Mouse (Mus musculus) CH12.LX (cell line): ENCODE results near the gene Nlrc5. TPM values are rescaled to one million over a fixed set of nuclear protein-coding genes. Genes with fewer than 3 reads are reported as not detected.
A peak's percentile ranks its signal among the peaks of the same experiment; 100 is the strongest.
"Not testable (repeated sequence)": the region's sequence is repeated elsewhere in the genome, so short reads cannot be mapped to it uniquely, and the experiment has no call there.

Source experiments
- DNase-seq: peaks from one replicate; pipeline ENCODE4 v3.0.0-alpha.2; 2013; ENCODE audit errors: extremely low read depth
- H3K27ac ChIP-seq: 2 replicates; pipeline ENCODE4 v1.5.1; 2012; ENCODE audit warnings: low read depth, mild to moderate bottlenecking, control low read depth, moderate library complexity; ENCODE audit not compliant: insufficient read depth
- H3K27me3 ChIP-seq: replicated peaks from 2 replicates; pipeline ENCODE3; 2012; ENCODE audit warnings: inconsistent platforms
- H3K36me3 ChIP-seq, 2 experiments: replicated peaks in 1 of 2; 2 replicates each; pipeline versions ENCODE3 to v1.6.1; 2012; ENCODE audit warnings: inconsistent platforms in 1 of 2, low read length in 1 of 2, mild to moderate bottlenecking in 1 of 2, mixed read lengths in 1 of 2, moderate library complexity in 1 of 2; ENCODE audit not compliant: control insufficient read depth in 1 of 2, insufficient read depth in 1 of 2
- H3K4me1 ChIP-seq, 2 experiments: 2 replicates each; pipeline ENCODE4 v1.6.1; 2012; ENCODE audit warnings: inconsistent platforms in 1 of 2, moderate library complexity in 1 of 2; ENCODE audit not compliant: insufficient read depth in 2 of 2, control insufficient read depth in 1 of 2
- H3K4me2 ChIP-seq: 2 replicates; pipeline ENCODE4 v1.6.1; 2012; ENCODE audit warnings: low read depth, mild to moderate bottlenecking, control low read depth; ENCODE audit not compliant: poor library complexity, insufficient read depth, severe bottlenecking
- H3K4me3 ChIP-seq, 3 experiments: fragments of 150-350 bp in 1 of 3; sonication (generic) in 1 of 3; replicated peaks in 1 of 3; 2 replicates each; pipeline versions ENCODE3 to v1.5.1; 2011 to 2012; ENCODE audit warnings: low read depth in 2 of 3, low read length in 2 of 3, mild to moderate bottlenecking in 2 of 3, moderate library complexity in 2 of 3, control low read depth in 1 of 3, improper control_type of control experiment in 1 of 3, inconsistent platforms in 1 of 3, mixed read lengths in 1 of 3; ENCODE audit not compliant: poor library complexity in 1 of 3
- H3K79me2 ChIP-seq: replicated peaks from 2 replicates; pipeline ENCODE4 v1.6.1; 2012; ENCODE audit warnings: mild to moderate bottlenecking, moderate library complexity; ENCODE audit not compliant: control insufficient read depth, poor library complexity, insufficient read depth, severe bottlenecking; ENCODE audit errors: extremely low read depth
- H3K9ac ChIP-seq: 2 replicates; pipeline ENCODE4 v1.6.1; 2012; ENCODE audit warnings: low read depth, mild to moderate bottlenecking, control low read depth, moderate library complexity; ENCODE audit not compliant: insufficient read depth
- H3K9me3 ChIP-seq: replicated peaks from 2 replicates; pipeline ENCODE3; 2012; ENCODE audit warnings: low read length, inconsistent platforms, mixed read lengths
- BHLHE40 ChIP-seq: IDR thresholded peaks from 2 replicates; pipeline ENCODE4 v1.6.1; 2011; ENCODE audit warnings: mild to moderate bottlenecking, low read depth, low read length, improper control_type of control experiment
- CHD1 ChIP-seq: IDR thresholded peaks from 2 replicates; pipeline ENCODE4 v1.6.1; 2012; ENCODE audit warnings: low read depth, low read length, improper control_type of control experiment, inconsistent platforms
- CTCF ChIP-seq, 2 experiments: IDR thresholded peaks in 1 of 2; conservative IDR thresholded peaks in 1 of 2; 2 replicates each; pipeline ENCODE4 v1.5.1; 2011 to 2012; ENCODE audit warnings: low read depth in 2 of 2, low read length in 2 of 2, improper control_type of control experiment in 1 of 2, inconsistent platforms in 1 of 2, mild to moderate bottlenecking in 1 of 2, moderate library complexity in 1 of 2
- E2F4 ChIP-seq: IDR thresholded peaks from 2 replicates; pipeline ENCODE4 v1.6.1; 2011; ENCODE audit warnings: low read depth, low read length, improper control_type of control experiment; ENCODE audit not compliant: insufficient replicate concordance
- ELF1 ChIP-seq: IDR thresholded peaks from 2 replicates; pipeline ENCODE4 v1.6.1; 2014; ENCODE audit warnings: low read depth, mild to moderate bottlenecking, inconsistent platforms, low read length, improper control_type of control experiment
- EP300 ChIP-seq: IDR thresholded peaks from 2 replicates; pipeline ENCODE4 v1.6.1; 2011; ENCODE audit warnings: low read length, improper control_type of control experiment
- GABPA ChIP-seq: IDR thresholded peaks from 2 replicates; pipeline ENCODE4 v1.6.1; 2012; ENCODE audit warnings: low read depth, low read length, improper control_type of control experiment, inconsistent platforms; ENCODE audit not compliant: insufficient replicate concordance
- JUND ChIP-seq: conservative IDR thresholded peaks from 2 replicates; pipeline ENCODE4 v1.6.1; 2011; ENCODE audit warnings: low read depth, low read length, improper control_type of control experiment
- KAT2A ChIP-seq: IDR thresholded peaks from 2 replicates; pipeline ENCODE4 v1.6.1; 2012; ENCODE audit warnings: low read length, improper control_type of control experiment, inconsistent platforms; ENCODE audit not compliant: insufficient replicate concordance
- MAZ ChIP-seq: IDR thresholded peaks from 2 replicates; pipeline ENCODE4 v1.6.1; 2012; ENCODE audit warnings: low read depth, mild to moderate bottlenecking, inconsistent platforms, low read length, improper control_type of control experiment, moderate library complexity
- MEF2A ChIP-seq: IDR thresholded peaks from 2 replicates; pipeline ENCODE4 v1.6.1; 2014; ENCODE audit warnings: low read depth, mild to moderate bottlenecking, inconsistent platforms, low read length, improper control_type of control experiment, borderline replicate concordance
- MYC ChIP-seq: IDR thresholded peaks from 2 replicates; pipeline ENCODE4 v1.6.1; 2011; ENCODE audit warnings: low read depth, mild to moderate bottlenecking, improper control_type of control experiment, low read length
- NELFE ChIP-seq: IDR thresholded peaks from 2 replicates; pipeline ENCODE4 v1.6.1; 2011; ENCODE audit warnings: low read depth, low read length, improper control_type of control experiment
- NRF1 ChIP-seq: IDR thresholded peaks from 2 replicates; pipeline ENCODE4 v1.6.1; 2014; ENCODE audit warnings: low read depth, mild to moderate bottlenecking, inconsistent platforms, low read length, improper control_type of control experiment, moderate library complexity
- POLR2A ChIP-seq: IDR thresholded peaks from 2 replicates; pipeline ENCODE4 v1.6.1; 2011; ENCODE audit warnings: low read depth, mild to moderate bottlenecking, improper control_type of control experiment, low read length
- POLR2AphosphoS2 ChIP-seq: IDR thresholded peaks from 2 replicates; pipeline ENCODE4 v1.6.1; 2011; ENCODE audit warnings: low read depth, low read length, improper control_type of control experiment
- RAD21 ChIP-seq: IDR thresholded peaks from 2 replicates; pipeline ENCODE4 v1.6.1; 2011; ENCODE audit warnings: low read depth, mild to moderate bottlenecking, low read length, improper control_type of control experiment, moderate library complexity
- SIN3A ChIP-seq: IDR thresholded peaks from 2 replicates; pipeline ENCODE4 v1.6.1; 2012; ENCODE audit warnings: low read length, improper control_type of control experiment, inconsistent platforms
- SMC3 ChIP-seq: IDR thresholded peaks from 2 replicates; pipeline ENCODE4 v1.6.1; 2011; ENCODE audit warnings: low read depth, low read length, improper control_type of control experiment
- TCF12 ChIP-seq: IDR thresholded peaks from 2 replicates; pipeline ENCODE4 v1.6.1; 2014; ENCODE audit warnings: low read depth, mild to moderate bottlenecking, inconsistent platforms, low read length, improper control_type of control experiment
- UBTF ChIP-seq: IDR thresholded peaks from 2 replicates; pipeline ENCODE4 v1.6.1; 2012; ENCODE audit warnings: low read depth, mild to moderate bottlenecking, inconsistent platforms, low read length, improper control_type of control experiment, moderate library complexity
- USF1 ChIP-seq: IDR thresholded peaks from 2 replicates; pipeline ENCODE4 v1.6.1; 2014; ENCODE audit warnings: low read depth, mild to moderate bottlenecking, inconsistent platforms, low read length, improper control_type of control experiment
- dilution Hi-C: fragments of 300-500 bp; cut with MboI; formaldehyde crosslinking; loops from 2 replicates; pipeline ENCODE4 v1.14.3; 2020; ENCODE audit warnings: low sequenced_read_pairs; ENCODE audit not compliant: extremely low pct_unique_long_range_greater_than_20kb, extremely low pct_ligation_motif_present
- in situ Hi-C: fragments of 300-500 bp; cut with MboI; formaldehyde crosslinking; loops from 3 replicates; pipeline ENCODE4 v1.14.3; 2019; ENCODE audit warnings: low sequenced_read_pairs, low pct_ligation_motif_present, low pct_unique_long_range_greater_than_20kb, mixed read lengths
- polyA plus RNA-seq: library from polyadenylated mRNA; unstranded; fragments of >175 nt; gene quantifications from 2 replicates; pipeline ENCODE4 v1.2.1, GENCODE M21; 2012; ENCODE audit warnings: low read depth; ENCODE audit not compliant: insufficient read length
- total RNA-seq, 2 experiments: library from RNA; depleted of rRNA; stranded (reverse); fragments of 300-350 nt in 1 of 2; fragments of >200 nt in 1 of 2; gene quantifications; 2 replicates each; pipeline ENCODE4 v1.2.3; 2012 to 2014

Nlrc5 gene
- total and polyA plus RNA-seq, 3 experiments: 58.6 to 72.5 (median 60.2) TPM

GRCm38 (mm10) chr8:94399957-94400356 lies 34.2 kb upstream of the Nlrc5 start:
- dilution Hi-C loops, H3K27ac ChIP-seq, H3K4me3 ChIP-seq, H3K4me2 ChIP-seq, DNase-seq, H3K9me3 ChIP-seq, H3K9ac ChIP-seq, H3K79me2 ChIP-seq, H3K27me3 ChIP-seq: not testable (repeated sequence)
- in situ Hi-C loops: loop anchor here (5.0 kb wide), 1 partner anchor 63 kb away; no protein-coding TSS in a partner anchor
- TF ChIP-seq RAD21 (peak; percentile 38), CTCF (conservative IDR thresholded peaks at IDR 0.05 in 1 of 2, IDR thresholded peaks at IDR 0.05 in 1 of 2; ENCODE audit: low read depth in 2 of 2, low read length in 2 of 2) (peak in 1 of 2 experiments; percentile 57; a peak in 2 of 4 replicates), SMC3 (peak; percentile 60)
- Histone ChIP-seq H3K4me1 (peaks cover 0 to 19% of the 10 kb centered on the region in 2 experiments; a peak in 1 of 4 replicates), H3K36me3 (peaks cover 49 to 80% of the 10 kb centered on the region in 2 experiments)

- Histone ChIP-seq H3K9me3 (no peaks in the 10 kb centered on the region), H3K36me3 (peaks cover 0 to 5% of the 10 kb centered on the region in 2 experiments), H3K4me1 (peaks cover 3 to 5% of the 10 kb centered on the region in 2 experiments; a peak in 2 of 4 replicates), H3K79me2 (no peaks in the 10 kb centered on the region), H3K4me3 (no peak overlapping the region), H3K27me3 (no peaks in the 10 kb centered on the region), H3K4me2 (no peak overlapping the region), H3K27ac (no peak overlapping the region), H3K9ac (no peak overlapping the region)
- TF ChIP-seq ELF1: no peak
- no peak for TF ChIP-seq MYC
- no peak for TF ChIP-seq TCF12
- TF ChIP-seq EP300: no peak
- TF ChIP-seq KAT2A: no peak
- no peak for TF ChIP-seq SMC3
- no peak for DNase-seq
- dilution Hi-C loops: no loop called here
- in situ Hi-C loops: no loop called here
These were observed 25.6 kb upstream of the Nlrc5 start for GRCm38 (mm10) chr8:94408443-94409080.

DNA sequence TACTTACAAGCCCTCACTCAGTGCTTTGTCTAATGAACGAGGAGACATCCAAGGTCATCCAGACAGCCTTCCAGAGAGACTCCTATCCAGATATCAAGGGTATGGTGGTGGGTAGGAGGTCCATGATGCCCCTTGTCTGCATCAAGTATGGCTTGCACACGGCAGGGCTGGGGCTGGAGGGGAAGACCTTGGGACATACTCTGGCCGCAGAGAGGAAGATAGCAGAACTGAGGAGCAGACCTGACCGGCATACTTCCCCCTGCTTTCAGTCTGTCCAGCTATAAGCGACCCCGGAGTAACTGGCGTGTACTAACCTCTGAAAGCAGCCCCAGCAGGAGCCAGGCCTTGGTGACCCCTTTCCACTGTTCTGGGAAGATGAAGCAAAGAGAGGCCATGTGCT lies 24.6 kb upstream of the Nlrc5 start:
- H3K79me2 ChIP-seq: no peaks in the 10 kb centered on the region
- no peak for DNase-seq
- H3K9me3 ChIP-seq: no peaks in the 10 kb centered on the region
- in situ Hi-C loops (no loop called here), dilution Hi-C loops (no loop called here)
- H3K36me3 ChIP-seq: peaks cover 0 to 1% of the 10 kb centered on the region in 2 experiments
- no peak for TF ChIP-seq SMC3
- TF ChIP-seq JUND: no peak
- TF ChIP-seq KAT2A: no peak
- no peak for TF ChIP-seq POLR2A
- TF ChIP-seq MAZ: no peak
- no peak for TF ChIP-seq E2F4
- TF ChIP-seq NELFE: no peak
- no peak for TF ChIP-seq EP300
- no peak for TF ChIP-seq SIN3A
- TF ChIP-seq GABPA: no peak
- no peak for TF ChIP-seq USF1
- TF ChIP-seq TCF12: no peak
- TF ChIP-seq MEF2A: no peak
- TF ChIP-seq UBTF: no peak
- no peak for TF ChIP-seq NRF1
- no peak for TF ChIP-seq BHLHE40
- TF ChIP-seq CHD1: no peak
- TF ChIP-seq POLR2AphosphoS2: no peak
- H3K27me3 ChIP-seq: no peaks in the 10 kb centered on the region
- H3K27ac ChIP-seq: no peak overlapping the region
- no peak overlapping the region for H3K9ac ChIP-seq
- H3K4me1 ChIP-seq: peaks cover 8 to 10% of the 10 kb centered on the region in 2 experiments; a peak in 2 of 4 replicates
- H3K4me2 ChIP-seq: no peak overlapping the region
- no peak overlapping the region for H3K4me3 ChIP-seq
